Mouse (Mus musculus): Measurements from ENCODE around the gene Zswim3. TPM values are rescaled to one million over a fixed set of nuclear protein-coding genes. Genes with fewer than 3 reads are reported as not detected.

Zswim3 gene
- polyA plus RNA-seq, 1 experiment from 2014 or later = 16.9 TPM

Other genes with a start within 250 kb of the Zswim3 start
- 0.76 and 1.4 TPM in 2 replicates for gene Wfdc2, start 242.7 kb upstream of the Zswim3 start, polyA plus RNA-seq (2014; fragmentation: Nextera tagmentation; extraction: Ambion mirVana)
- gene Spint3, start 231.6 kb upstream of the Zswim3 start, polyA plus RNA-seq (2014; fragmentation: Nextera tagmentation; extraction: Ambion mirVana) = not detected in 2 replicates
- not detected in 2 replicates for gene Wfdc6a, start 219.7 kb upstream of the Zswim3 start, polyA plus RNA-seq (2014; fragmentation: Nextera tagmentation; extraction: Ambion mirVana)
- gene Eppin, start 211.5 kb upstream of the Zswim3 start, polyA plus RNA-seq (2014; fragmentation: Nextera tagmentation; extraction: Ambion mirVana) = not detected in 2 replicates
- not detected in 2 replicates for gene Wfdc6b, start 191.6 kb upstream of the Zswim3 start, polyA plus RNA-seq (2014; fragmentation: Nextera tagmentation; extraction: Ambion mirVana)
- gene Wfdc8, start 191.5 kb upstream of the Zswim3 start, polyA plus RNA-seq (2014; fragmentation: Nextera tagmentation; extraction: Ambion mirVana) = not detected in 2 replicates
- not detected in 2 replicates for gene Wfdc16, start 166.3 kb upstream of the Zswim3 start, polyA plus RNA-seq (2014; fragmentation: Nextera tagmentation; extraction: Ambion mirVana)
- gene Wfdc10, start 149.1 kb upstream of the Zswim3 start, polyA plus RNA-seq (2014; fragmentation: Nextera tagmentation; extraction: Ambion mirVana) = not detected in 2 replicates
- gene Wfdc9, start 148.5 kb upstream of the Zswim3 start, polyA plus RNA-seq (2014; fragmentation: Nextera tagmentation; extraction: Ambion mirVana) = not detected in 2 replicates
- not detected in 2 replicates for gene Wfdc11, start 131.0 kb upstream of the Zswim3 start, polyA plus RNA-seq (2014; fragmentation: Nextera tagmentation; extraction: Ambion mirVana)
- gene Wfdc13, start 120.0 kb upstream of the Zswim3 start, polyA plus RNA-seq (2014; fragmentation: Nextera tagmentation; extraction: Ambion mirVana) = not detected in 2 replicates
- gene Spint4, start 106.6 kb upstream of the Zswim3 start, polyA plus RNA-seq (2014; fragmentation: Nextera tagmentation; extraction: Ambion mirVana) = not detected in 2 replicates
- gene Spint5, start 89.8 kb upstream of the Zswim3 start, polyA plus RNA-seq (2014; fragmentation: Nextera tagmentation; extraction: Ambion mirVana) = not detected in 2 replicates
- gene Wfdc3, start 59.2 kb upstream of the Zswim3 start, polyA plus RNA-seq (2014; fragmentation: Nextera tagmentation; extraction: Ambion mirVana) = 0.77 and 1.2 TPM in 2 replicates
- gene Dnttip1, start 59.1 kb upstream of the Zswim3 start, polyA plus RNA-seq (2014; fragmentation: Nextera tagmentation; extraction: Ambion mirVana) = 49.0 and 56.0 TPM in 2 replicates
- 30.6 and 38.9 TPM in 2 replicates for gene Ube2c, start 35.2 kb upstream of the Zswim3 start, polyA plus RNA-seq (2014; fragmentation: Nextera tagmentation; extraction: Ambion mirVana)
- gene Tnnc2, start 25.1 kb upstream of the Zswim3 start, polyA plus RNA-seq (2014; fragmentation: Nextera tagmentation; extraction: Ambion mirVana) = 1.9 and 6.4 TPM in 2 replicates
- gene Snx21, start 19.3 kb upstream of the Zswim3 start, polyA plus RNA-seq (2014; fragmentation: Nextera tagmentation; extraction: Ambion mirVana) = 31.6 and 41.1 TPM in 2 replicates
- 21.0 and 24.2 TPM in 2 replicates for gene Acot8, start 216 bp upstream of the Zswim3 start, polyA plus RNA-seq (2014; fragmentation: Nextera tagmentation; extraction: Ambion mirVana)
- 28.1 and 29.3 TPM in 2 replicates for gene Zswim1, start 17.6 kb downstream of the Zswim3 start, polyA plus RNA-seq (2014; fragmentation: Nextera tagmentation; extraction: Ambion mirVana)
- gene Spata25, start 23.4 kb downstream of the Zswim3 start, polyA plus RNA-seq (2014; fragmentation: Nextera tagmentation; extraction: Ambion mirVana) = 0.27 TPM in 1 of 2 replicates, not detected in the other
- gene Ctsa, start 27.8 kb downstream of the Zswim3 start, polyA plus RNA-seq (2014; fragmentation: Nextera tagmentation; extraction: Ambion mirVana) = 81.2 and 102 TPM in 2 replicates
- gene Neurl2, start 28.4 kb downstream of the Zswim3 start, polyA plus RNA-seq (2014; fragmentation: Nextera tagmentation; extraction: Ambion mirVana) = 5.8 and 7.2 TPM in 2 replicates
- gene Pltp, start 52.6 kb downstream of the Zswim3 start, polyA plus RNA-seq (2014; fragmentation: Nextera tagmentation; extraction: Ambion mirVana) = 59.0 and 136 TPM in 2 replicates
- 78.0 and 82.1 TPM in 2 replicates for gene Pcif1, start 74.2 kb downstream of the Zswim3 start, polyA plus RNA-seq (2014; fragmentation: Nextera tagmentation; extraction: Ambion mirVana)
- gene Zfp335, start 106.7 kb downstream of the Zswim3 start, polyA plus RNA-seq (2014; fragmentation: Nextera tagmentation; extraction: Ambion mirVana) = 14.3 and 14.5 TPM in 2 replicates
- 13.8 and 22.2 TPM in 2 replicates for gene Mmp9, start 135.7 kb downstream of the Zswim3 start, polyA plus RNA-seq (2014; fragmentation: Nextera tagmentation; extraction: Ambion mirVana)
- 51.5 and 68.8 TPM in 2 replicates for gene Slc12a5, start 155.7 kb downstream of the Zswim3 start, polyA plus RNA-seq (2014; fragmentation: Nextera tagmentation; extraction: Ambion mirVana)
- 79.5 and 98.9 TPM in 2 replicates for gene Ncoa5, start 229.8 kb downstream of the Zswim3 start, polyA plus RNA-seq (2014; fragmentation: Nextera tagmentation; extraction: Ambion mirVana)

Measured in neural tube, embryonic 14.5 days (tissue).